Mouse (Mus musculus) liver, embryonic 16.5 days (tissue): ENCODE results near the gene Tmem131. TPM values are rescaled to one million over a fixed set of nuclear protein-coding genes. Genes with fewer than 3 reads are reported as not detected.

Experiments
- ATAC-seq: fragments of 200-750 bp; cut with Nextera tagmentation; 2 replicates; pipeline ENCODE4 v1.8.0; 2017; ENCODE audit warnings: low read depth, mild to moderate bottlenecking, moderate number of reproducible peaks, moderate library complexity
- H3K27ac ChIP-seq: fragments of 300-500 bp; sonication (generic); 2 replicates; pipeline ENCODE4 v1.5.1; 2014; ENCODE audit warnings: mild to moderate bottlenecking, low read length
- H3K27me3 ChIP-seq: fragments of 300-500 bp; sonication (generic); 2 replicates; pipeline ENCODE4 v1.6.1; 2014; ENCODE audit warnings: low read depth, low read length, mixed read lengths; ENCODE audit not compliant: control insufficient read depth, insufficient read depth
- H3K36me3 ChIP-seq: fragments of 300-500 bp; sonication (generic); 2 replicates; pipeline ENCODE4 v1.6.1; 2014; ENCODE audit warnings: mild to moderate bottlenecking; ENCODE audit not compliant: control insufficient read depth, insufficient read depth
- H3K4me1 ChIP-seq: fragments of 300-500 bp; sonication (generic); 2 replicates; pipeline ENCODE4 v1.6.1; 2014; ENCODE audit warnings: low read depth, low read length, mixed read lengths; ENCODE audit not compliant: control insufficient read depth
- H3K4me2 ChIP-seq: fragments of 300-500 bp; sonication (generic); 2 replicates; pipeline ENCODE4 v1.6.1; 2014; ENCODE audit warnings: low read depth, low read length, mixed read lengths
- H3K4me3 ChIP-seq: fragments of 300-500 bp; sonication (generic); 2 replicates; pipeline ENCODE4 v1.5.1; 2014; ENCODE audit warnings: low read depth, mild to moderate bottlenecking, low read length
- H3K9ac ChIP-seq: fragments of 300-500 bp; sonication (generic); 2 replicates; pipeline ENCODE4 v1.6.1; 2014; ENCODE audit warnings: low read depth, low read length
- H3K9me3 ChIP-seq: fragments of 300-500 bp; sonication (generic); replicated peaks from 2 replicates; pipeline ENCODE4 v1.6.1; 2016; ENCODE audit warnings: low read length; ENCODE audit not compliant: control insufficient read depth
- WGBS: fragments of 180-500 bp; shearing (Covaris S2); extraction: QIAGEN DNeasy Blood & Tissue Kit; methylation state at CpG from one replicate; pipeline ENCODE4 v1.1.7; 2014; ENCODE audit not compliant: insufficient replicate concordance; 5-methylcytosine and 5-hydroxymethylcytosine counted together
- polyA plus RNA-seq: library from polyadenylated mRNA; unstranded; fragments of >200 nt; fragmentation: Nextera tagmentation; extraction: Ambion mirVana; gene quantifications from 2 replicates; pipeline ENCODE4 v1.2.1, GENCODE M21; 2015

Gene Tmem131
- polyA plus RNA-seq, 1 experiment from 2014 or later = 8.8 TPM

- Histone ChIP-seq H3K4me3 (no peak overlapping the region), H3K4me1 (peaks cover 12% of the 10 kb centered on the region), H3K36me3 (no peaks in the 10 kb centered on the region), H3K9me3 (no peaks in the 10 kb centered on the region), H3K27ac (no peak overlapping the region), H3K4me2 (no peak overlapping the region), H3K9ac (no peak overlapping the region), H3K27me3 (no peaks in the 10 kb centered on the region)
- ATAC-seq = no peak
- WGBS = 83% methylated on average over 6 of the region's 6 CpGs
Observed at GRCm38 (mm10) chr1:36893146-36893545, 50.3 kb downstream of the Tmem131 start.

- Histone ChIP-seq H3K27me3 (no peaks in the 10 kb centered on the region), H3K4me1 (peaks cover 12% of the 10 kb centered on the region), H3K4me3 (no peak overlapping the region), H3K36me3 (no peaks in the 10 kb centered on the region), H3K9me3 (no peaks in the 10 kb centered on the region), H3K9ac (no peak overlapping the region), H3K4me2 (no peak overlapping the region), H3K27ac (no peak overlapping the region)
- no peak for ATAC-seq
- 47% methylated on average over 3 of the region's 3 CpGs for WGBS
Observed at GRCm38 (mm10) chr1:36892461-36892860, 51.0 kb downstream of the Tmem131 start.

GRCm38 (mm10) chr1:36889016-36889415 is 54.5 kb downstream of the Tmem131 start:
- no peaks in the 10 kb centered on the region for H3K27me3 ChIP-seq
- WGBS = 87% methylated on average over 5 of the region's 5 CpGs
- peaks cover 2% of the 10 kb centered on the region for H3K4me1 ChIP-seq
- H3K4me2 ChIP-seq = no peak overlapping the region
- H3K36me3 ChIP-seq = peaks cover 8% of the 10 kb centered on the region; the same call in 1 of the 2 replicates
- H3K9me3 ChIP-seq = no peaks in the 10 kb centered on the region
- no peak overlapping the region for H3K9ac ChIP-seq
- no peak overlapping the region for H3K27ac ChIP-seq
- no peak overlapping the region for H3K4me3 ChIP-seq
- ATAC-seq = no peak

GRCm38 (mm10) chr1:36887172-36887571 is 56.3 kb downstream of the Tmem131 start:
- H3K4me1 ChIP-seq = peaks cover 5% of the 10 kb centered on the region
- H3K4me2 ChIP-seq = no peak overlapping the region
- no peaks in the 10 kb centered on the region for H3K9me3 ChIP-seq
- H3K9ac ChIP-seq = no peak overlapping the region
- no peak overlapping the region for H3K4me3 ChIP-seq
- peaks cover 8% of the 10 kb centered on the region; the same call in 1 of the 2 replicates for H3K36me3 ChIP-seq
- no peak for ATAC-seq
- no peak overlapping the region for H3K27ac ChIP-seq
- WGBS = 79% methylated on average over 3 of the region's 3 CpGs
- H3K27me3 ChIP-seq = no peaks in the 10 kb centered on the region

GRCm38 (mm10) chr1:36886489-36886888 is 57.0 kb downstream of the Tmem131 start:
- Histone ChIP-seq H3K4me1 (peaks cover 5% of the 10 kb centered on the region), H3K9ac (no peak overlapping the region), H3K27ac (no peak overlapping the region), H3K4me3 (no peak overlapping the region), H3K27me3 (no peaks in the 10 kb centered on the region), H3K4me2 (no peak overlapping the region), H3K9me3 (no peaks in the 10 kb centered on the region), H3K36me3 (peaks cover 13% of the 10 kb centered on the region)
- no peak for ATAC-seq
- 81% methylated on average over 4 of the region's 4 CpGs for WGBS

GRCm38 (mm10) chr1:36884536-36884935 is 58.9 kb downstream of the Tmem131 start:
- H3K9me3 ChIP-seq = no peaks in the 10 kb centered on the region
- H3K4me2 ChIP-seq = no peak overlapping the region
- H3K36me3 ChIP-seq = peaks cover 19% of the 10 kb centered on the region
- no peaks in the 10 kb centered on the region for H3K27me3 ChIP-seq
- H3K27ac ChIP-seq = no peak overlapping the region
- H3K4me1 ChIP-seq = peaks cover 5% of the 10 kb centered on the region
- H3K4me3 ChIP-seq = no peak overlapping the region
- no peak for ATAC-seq
- no peak overlapping the region for H3K9ac ChIP-seq
- WGBS = 64% methylated on average over 3 of the region's 3 CpGs

GRCm38 (mm10) chr1:36883805-36884204 is 59.7 kb downstream of the Tmem131 start:
- 47% methylated on average over 2 of the region's 2 CpGs for WGBS
- Histone ChIP-seq H3K4me1 (peaks cover 5% of the 10 kb centered on the region), H3K4me2 (no peak overlapping the region), H3K27ac (no peak overlapping the region), H3K36me3 (peaks cover 19% of the 10 kb centered on the region), H3K4me3 (no peak overlapping the region), H3K9me3 (no peaks in the 10 kb centered on the region), H3K9ac (no peak overlapping the region), H3K27me3 (no peaks in the 10 kb centered on the region)
- ATAC-seq = no peak

GRCm38 (mm10) chr1:36879154-36879553 is 64.3 kb downstream of the Tmem131 start:
- no peak overlapping the region for H3K4me2 ChIP-seq
- no peaks in the 10 kb centered on the region for H3K9me3 ChIP-seq
- H3K27me3 ChIP-seq = no peaks in the 10 kb centered on the region
- peaks cover 12% of the 10 kb centered on the region for H3K4me1 ChIP-seq
- WGBS = 17% methylated on average over 1 of the region's 1 CpGs
- H3K36me3 ChIP-seq = peaks cover 11% of the 10 kb centered on the region
- H3K4me3 ChIP-seq = no peak overlapping the region
- H3K9ac ChIP-seq = no peak overlapping the region
- no peak overlapping the region for H3K27ac ChIP-seq
- no peak for ATAC-seq

GRCm38 (mm10) chr1:36877126-36877525 is 66.3 kb downstream of the Tmem131 start:
- no peaks in the 10 kb centered on the region for H3K9me3 ChIP-seq
- H3K27ac ChIP-seq = no peak overlapping the region
- ATAC-seq = peak; percentile 33; the same call in 1 of the 2 replicates
- H3K4me1 ChIP-seq = peaks cover 6% of the 10 kb centered on the region
- H3K36me3 ChIP-seq = peaks cover 13% of the 10 kb centered on the region
- H3K4me3 ChIP-seq = no peak overlapping the region
- no peaks in the 10 kb centered on the region for H3K27me3 ChIP-seq
- WGBS = 14% methylated on average over 1 of the region's 1 CpGs
- no peak overlapping the region for H3K9ac ChIP-seq
- no peak overlapping the region for H3K4me2 ChIP-seq
